Mouse (Mus musculus) ES-E14 (cell line): ENCODE results near the gene Hoxc13.

Experiments
- HCFC1 ChIP-seq: IDR thresholded peaks from 2 replicates; pipeline ENCODE4 v1.6.1; 2012; ENCODE audit warnings: low read length, inconsistent platforms, borderline replicate concordance; ENCODE audit not compliant: insufficient read depth
- ZC3H11A ChIP-seq: IDR thresholded peaks from 2 replicates; pipeline ENCODE4 v1.6.1; 2012; ENCODE audit warnings: low read depth, mild to moderate bottlenecking, inconsistent platforms, low read length, borderline replicate concordance
- ZNF384 ChIP-seq: IDR thresholded peaks from 2 replicates; pipeline ENCODE4 v1.6.1; 2012; ENCODE audit warnings: low read depth, low read length, inconsistent platforms

GRCm38 (mm10) chr15:102939256-102940155 is 18.6 kb downstream of the Hoxc13 start:
- no peak for TF ChIP-seq ZNF384
- TF ChIP-seq ZC3H11A: no peak
- TF ChIP-seq HCFC1: no peak; the same call in 1 of the 2 replicates
